Mouse (Mus musculus) cerebellum, postnatal 4 days (tissue): ENCODE measurements at regions not wholly inside any gene's neighbourhood (a gene's known extent, or its start where the extent isn't known, plus 50 kb on each side); places are given as distances from the start of the nearest gene placed in this dataset.

ENCODE experiments used
- DNase-seq, 2 experiments: peaks; one replicate each; pipeline ENCODE4 v3.0.0; 2022; ENCODE audit warnings: low spot score in 2 of 2, mixed read lengths in 1 of 2

- no peak for DNase-seq
Measured at GRCm38 (mm10) chr2:28349911-28350310, 96.7 kb upstream of the Ppp1r26 start.

DNA sequence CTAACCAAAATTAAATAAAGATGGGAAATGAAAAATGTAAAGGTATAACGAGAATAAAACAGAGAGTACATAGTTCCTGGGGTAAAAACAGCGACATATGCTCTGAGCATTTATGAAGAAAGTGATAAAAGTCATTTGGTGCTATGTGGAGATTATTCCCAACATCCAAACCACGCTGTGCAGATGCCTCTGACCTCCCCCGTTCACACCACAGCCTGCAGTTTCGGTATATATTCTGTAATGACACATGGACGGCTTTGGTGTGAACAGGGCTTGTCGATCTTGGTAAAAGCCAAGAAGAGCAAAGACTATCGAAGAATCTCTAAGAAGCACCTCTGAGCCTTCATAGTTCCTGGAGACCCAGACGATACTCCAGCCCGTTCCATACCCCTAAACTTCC is 95.2 kb upstream of the Ppp1r26 start:
- no peak for DNase-seq

- DNase-seq = no peak
Measured at GRCm38 (mm10) chr2:28352903-28353302, 93.7 kb upstream of the Ppp1r26 start.

DNA sequence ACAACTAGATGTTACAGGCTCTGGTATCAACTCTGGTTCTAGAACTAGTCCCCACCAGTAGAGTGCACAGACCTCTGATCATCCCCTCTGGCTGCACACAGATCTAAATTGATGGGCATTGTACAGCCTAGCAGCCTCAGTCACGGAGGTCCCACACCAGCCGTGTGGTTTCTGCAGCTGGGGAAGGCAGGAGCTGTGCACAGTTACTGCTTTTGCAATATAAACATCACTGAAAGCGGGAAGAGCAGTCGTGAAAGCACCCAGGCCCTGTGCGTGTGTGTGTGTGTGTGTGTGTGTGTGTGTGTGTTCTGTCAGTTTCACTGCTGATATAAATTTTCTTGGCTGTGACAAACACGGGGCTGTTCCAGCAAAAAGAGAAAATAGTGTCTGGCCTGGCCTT is 84.4 kb upstream of the Ppp1r26 start:
- DNase-seq = no peak

DNA sequence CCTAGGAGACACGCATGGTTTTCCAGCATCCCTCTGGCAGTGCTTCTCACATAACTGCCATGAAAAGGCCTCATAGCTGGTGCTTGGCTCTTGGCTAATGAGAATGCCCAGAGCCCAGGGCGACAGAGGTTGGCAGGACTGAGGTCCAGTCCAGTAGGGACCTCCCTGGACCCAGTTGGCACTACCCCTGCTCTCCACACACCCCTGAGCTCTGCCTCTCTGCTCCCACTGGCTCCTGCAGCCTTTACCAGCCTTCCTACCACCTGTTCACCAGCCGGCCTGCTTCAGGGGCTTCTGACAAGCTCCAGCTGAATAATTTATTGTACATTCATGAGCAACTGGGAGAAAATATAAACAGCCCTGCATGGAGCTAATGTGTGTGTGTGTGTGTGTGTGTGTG is 82.0 kb upstream of the Ppp1r26 start:
- DNase-seq = no peak

DNA sequence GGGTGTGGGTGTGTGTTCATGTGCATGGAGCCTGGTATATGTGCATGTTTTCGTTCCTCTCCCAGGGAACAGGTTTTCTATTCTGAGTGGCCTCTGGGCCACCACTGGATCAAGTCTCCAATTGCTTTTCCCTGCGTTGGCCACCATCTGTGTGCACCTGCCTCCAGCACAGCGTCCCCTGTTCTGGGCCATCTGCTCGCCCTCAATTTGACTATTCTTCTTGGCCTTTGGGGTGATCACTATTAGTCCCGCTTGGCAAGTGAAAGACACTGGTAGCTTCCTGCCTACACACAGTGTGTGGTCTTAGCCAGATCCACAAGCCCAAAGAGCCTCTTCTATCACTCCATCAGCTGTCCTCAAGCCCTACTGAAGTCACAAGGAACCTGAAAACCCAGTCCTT is 80.8 kb upstream of the Ppp1r26 start:
- DNase-seq = no peak

- peak in 1 of 2 experiments; percentile 62 for DNase-seq
Measured at GRCm38 (mm10) chr2:28374838-28375237, 71.8 kb upstream of the Ppp1r26 start.

DNA sequence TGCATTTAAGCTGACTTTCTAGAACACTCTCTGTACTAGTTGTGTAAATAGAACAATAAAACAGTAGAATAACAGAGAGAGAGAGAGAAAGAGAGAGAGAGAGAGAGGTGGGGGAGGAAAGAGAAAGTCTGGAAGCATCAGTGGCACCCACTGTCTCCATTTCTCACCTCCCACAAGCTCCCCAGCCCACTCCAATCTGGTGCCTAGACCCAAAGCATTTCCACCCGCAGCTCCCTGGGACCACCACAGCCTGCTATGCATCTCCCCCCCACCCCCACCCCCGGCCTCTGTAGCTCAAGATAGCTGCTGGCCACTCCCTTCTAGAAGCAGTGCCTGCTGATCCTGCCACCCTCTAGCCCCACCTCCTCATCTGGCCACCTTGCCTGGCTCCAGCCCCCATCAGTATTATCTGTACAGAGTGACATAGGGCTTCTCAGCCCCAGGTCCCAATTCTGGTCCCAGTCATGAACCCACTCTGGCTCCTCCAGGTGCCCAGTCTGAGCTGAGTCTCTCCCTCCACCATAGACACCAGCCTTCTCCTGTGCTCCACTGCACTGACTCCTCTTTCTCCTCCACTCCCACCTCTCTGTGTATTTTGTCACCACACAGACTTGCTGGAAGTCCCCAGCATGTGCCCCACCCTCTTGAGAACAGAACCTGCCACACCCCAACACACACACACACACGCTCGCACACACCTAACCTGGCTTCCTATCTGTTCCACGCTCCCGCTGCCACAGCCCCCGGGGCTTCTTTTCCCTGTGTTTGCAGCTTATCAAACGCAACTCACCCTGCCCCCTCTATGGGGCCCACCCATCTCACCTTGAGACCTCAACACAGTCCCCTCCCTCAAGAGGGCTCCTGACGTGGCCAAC is 68.4 kb upstream of the Ppp1r26 start:
- DNase-seq = no peak

DNA sequence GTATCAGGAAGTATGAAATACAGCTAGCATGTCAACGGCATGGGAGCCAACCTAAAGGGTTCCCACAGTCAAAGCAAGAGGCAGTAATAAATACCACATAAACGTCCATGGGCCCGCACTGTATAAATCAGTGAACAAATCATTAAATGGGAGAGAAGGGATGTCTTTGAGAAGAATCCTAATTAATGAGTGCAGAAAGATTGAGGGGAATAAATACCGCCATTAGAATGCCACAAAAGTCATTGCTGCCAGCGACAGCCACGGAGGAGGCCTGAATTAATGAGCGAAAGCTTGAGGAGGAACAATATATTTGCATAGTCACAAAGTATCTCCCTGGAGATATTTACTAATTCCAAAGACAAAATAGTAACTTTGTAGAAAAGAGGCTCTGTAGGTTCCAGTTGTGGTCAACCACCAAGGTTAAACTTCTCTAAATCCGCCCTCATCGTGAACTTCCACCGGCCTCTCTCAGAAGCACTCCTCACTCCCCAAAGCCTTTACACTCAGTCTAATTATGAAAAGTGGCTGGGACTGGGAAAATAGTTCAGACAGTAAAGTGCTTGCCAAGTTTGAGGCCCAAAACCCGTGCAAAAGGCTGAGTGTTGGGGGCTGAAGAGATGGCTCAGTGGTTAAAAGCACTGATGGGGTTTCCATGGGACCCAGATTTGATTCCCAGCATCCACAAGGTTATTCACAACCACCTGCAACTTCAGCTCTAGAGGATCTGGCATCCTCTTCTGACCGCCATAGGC is 64.4 kb upstream of the Ppp1r26 start:
- DNase-seq = no peak

- no peak for DNase-seq
Measured at GRCm38 (mm10) chr2:28384875-28385274, 61.7 kb upstream of the Ppp1r26 start.

DNA sequence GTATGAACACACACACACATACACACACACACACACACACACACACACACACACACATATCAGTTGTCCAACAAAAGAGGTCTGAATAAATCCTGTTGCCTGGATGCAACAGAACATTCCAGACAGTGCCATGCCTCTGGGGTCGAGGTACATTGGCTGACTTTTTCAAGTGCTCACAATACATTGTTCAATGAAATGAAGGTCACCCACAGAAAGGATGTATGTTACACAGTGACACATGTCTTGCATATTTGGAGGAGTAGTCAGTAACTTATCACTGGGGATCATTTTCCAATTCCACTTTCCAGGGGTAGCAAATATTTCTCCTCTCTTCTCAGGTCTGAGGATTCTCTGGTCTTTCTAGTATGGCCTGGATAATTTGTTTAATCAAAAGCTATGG is 59.8 kb upstream of the Ppp1r26 start:
- no peak for DNase-seq

GRCm38 (mm10) chr2:28387422-28387836 is 59.2 kb upstream of the Ppp1r26 start:
- DNase-seq = peak in 1 of 2 experiments; percentile 81

- DNase-seq = peak in 1 of 2 experiments; percentile 40
Measured at GRCm38 (mm10) chr2:28387926-28388325, 58.7 kb upstream of the Ppp1r26 start.

DNA sequence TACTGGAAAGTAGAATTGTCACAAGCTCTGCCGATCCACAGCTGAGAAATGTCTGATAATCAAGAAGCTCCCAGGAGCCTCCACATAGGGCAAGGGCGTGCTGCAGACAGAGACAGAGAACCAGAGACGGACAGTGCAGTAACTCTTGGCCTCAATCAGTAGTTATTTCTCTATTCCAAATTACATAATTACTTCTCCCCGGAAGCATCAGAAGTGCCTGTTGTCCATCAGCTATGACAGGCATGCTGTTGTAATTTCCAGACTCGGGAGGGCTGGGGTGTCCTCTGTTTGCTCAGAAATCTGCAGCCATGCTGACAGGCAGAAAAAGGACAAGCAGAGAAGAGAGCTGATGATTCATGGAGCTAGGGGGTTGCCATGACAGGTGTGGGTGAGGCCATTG is 56.9 kb upstream of the Ppp1r26 start:
- DNase-seq = no peak

GRCm38 (mm10) chr2:28395391-28395790 is 51.2 kb upstream of the Ppp1r26 start:
- DNase-seq = no peak
